10 mouse cellular contexts compared by ENCODE assay signal in the genomic region with DNA sequence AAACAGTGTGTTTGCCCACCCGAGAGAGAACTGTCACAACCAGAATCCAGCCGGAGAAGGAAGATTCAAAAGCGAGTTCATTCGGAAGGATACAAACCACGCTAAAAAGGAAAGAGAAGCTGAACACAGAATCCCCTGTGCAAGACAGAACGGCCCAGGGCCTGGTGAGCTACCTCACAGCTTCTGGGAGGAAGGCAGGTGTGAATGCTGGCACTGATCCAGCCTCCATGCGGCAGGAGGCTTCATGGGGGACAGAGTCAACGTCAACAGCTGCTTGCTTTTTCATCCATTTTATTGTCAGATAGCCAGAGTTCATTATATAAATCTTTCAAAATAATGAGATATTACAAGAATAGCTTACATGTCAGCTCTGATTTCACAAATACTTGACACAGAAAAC.
"Had no signal": no experiment of that assay in that cellular context is flagged by ENCODE, and none has a peak within 500 bp of the region (broad histone marks: within the 10 kb centered on the region; RNA-seq: fewer than 3 reads in every experiment).

No protein-coding gene starts in this region.

- ATAC-seq: midbrain, embryonic 16.5 days had no signal

- H3K4me2 ChIP-seq: limb, embryonic 13.5 days; midbrain, embryonic 12.5 days had no signal

- H3K9ac ChIP-seq: limb, embryonic 13.5 days; liver, embryonic 14.5 days; midbrain, embryonic 12.5 days had no signal

- DNase-seq: kidney, adult 11 months; kidney, adult 9 months; layer of hippocampus, adult 9-11 months; layer of hippocampus, postnatal 36 days; lung, adult 18-20 months had no signal

- H3K4me3 ChIP-seq: limb, embryonic 13.5 days; midbrain, embryonic 12.5 days had no signal

- H3K4me1 ChIP-seq: midbrain, embryonic 12.5 days had no signal

- H3K27me3 ChIP-seq: limb, embryonic 13.5 days; midbrain, embryonic 12.5 days had no signal

- H3K27ac ChIP-seq: kidney, postnatal 0 days; limb, embryonic 13.5 days; liver, embryonic 14.5 days; midbrain, embryonic 12.5 days had no signal

- H3K9me3 ChIP-seq: midbrain, embryonic 12.5 days had no signal
